Mouse (Mus musculus) kidney, embryonic 16.5 days (tissue): ENCODE data around the gene Grap. TPM values are rescaled to one million over a fixed set of nuclear protein-coding genes. Genes with fewer than 3 reads are reported as not detected.

Experiments used
- ATAC-seq: fragments of 200-750 bp; cut with Nextera tagmentation; 2 replicates; pipeline ENCODE4 v1.8.0; 2017; ENCODE audit warnings: moderate TSS enrichment; ENCODE audit not compliant: low FRiP score, low TSS enrichment
- H3K27ac ChIP-seq: fragments of 300-500 bp; sonication (generic); 2 replicates; pipeline ENCODE4 v1.5.1; 2014; ENCODE audit warnings: low read length
- H3K27me3 ChIP-seq: fragments of 300-500 bp; sonication (generic); 2 replicates; pipeline ENCODE4 v1.6.1; 2014; ENCODE audit warnings: low read length, control low read depth, mixed read lengths; ENCODE audit not compliant: insufficient read depth
- H3K36me3 ChIP-seq: fragments of 300-500 bp; sonication (generic); 2 replicates; pipeline ENCODE4 v1.6.1; 2014; ENCODE audit warnings: low read length, control low read depth, mixed read lengths; ENCODE audit not compliant: insufficient read depth
- H3K4me1 ChIP-seq: fragments of 300-500 bp; sonication (generic); 2 replicates; pipeline ENCODE4 v1.6.1; 2014; ENCODE audit warnings: low read length, control low read depth, mixed read lengths; ENCODE audit not compliant: insufficient read depth
- H3K4me2 ChIP-seq: fragments of 300-500 bp; sonication (generic); replicated peaks from 2 replicates; pipeline ENCODE4 v1.6.1; 2014; ENCODE audit warnings: low read depth, low read length
- H3K4me3 ChIP-seq: fragments of 300-500 bp; sonication (generic); 2 replicates; pipeline ENCODE4 v1.5.1; 2014; ENCODE audit warnings: mild to moderate bottlenecking, low read length
- H3K9ac ChIP-seq: fragments of 300-500 bp; sonication (generic); replicated peaks from 2 replicates; pipeline ENCODE4 v1.6.1; 2014; ENCODE audit warnings: low read length
- H3K9me3 ChIP-seq: fragments of 300-500 bp; sonication (generic); 2 replicates; pipeline ENCODE4 v1.6.1; 2016; ENCODE audit warnings: low read length, control low read depth
- WGBS: fragments of 180-500 bp; shearing (Covaris S2); extraction: QIAGEN DNeasy Blood & Tissue Kit; methylation state at CpG from one replicate; pipeline ENCODE4 v1.1.7; 2014; 5-methylcytosine and 5-hydroxymethylcytosine counted together
- polyA plus RNA-seq: library from polyadenylated mRNA; unstranded; fragments of >200 nt; fragmentation: Nextera tagmentation; extraction: Ambion mirVana; gene quantifications from 2 replicates; pipeline ENCODE4 v1.2.1, GENCODE M21; 2015

The Grap gene
- polyA plus RNA-seq, 1 experiment from 2014 or later = 16.3 TPM

DNA sequence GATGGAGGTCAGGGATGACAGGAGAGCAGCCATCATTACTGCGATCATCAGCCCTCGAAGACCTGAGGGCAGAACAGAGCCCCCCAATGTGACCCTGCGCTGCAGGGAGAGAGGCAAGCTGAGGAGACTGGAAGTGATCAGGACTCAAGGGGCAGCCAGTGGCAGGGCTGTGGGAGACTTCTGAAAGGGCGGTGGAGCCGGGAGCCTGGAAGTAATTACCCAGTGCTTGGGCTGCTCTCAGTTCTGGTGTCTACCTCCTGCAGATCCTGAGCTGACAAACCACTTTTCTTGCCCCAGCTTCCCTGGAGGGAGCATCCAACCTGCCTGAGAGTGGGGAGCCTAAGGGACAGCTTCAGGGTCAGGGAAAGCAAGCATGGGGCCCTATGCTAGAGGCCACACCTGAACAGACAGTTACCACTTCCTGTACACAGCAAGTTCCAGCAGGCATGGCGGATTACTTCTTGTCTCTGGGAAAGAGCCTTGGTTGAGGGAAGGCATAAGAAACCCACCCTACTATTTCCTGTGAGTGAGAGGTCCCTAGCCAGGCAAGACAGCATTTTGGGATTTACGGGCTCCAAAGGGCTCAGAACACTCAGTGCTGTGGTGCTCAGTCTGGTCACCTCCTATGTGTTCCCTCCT lies 23.3 kb downstream of the Grap start:
- no peak overlapping the region for H3K9ac ChIP-seq
- no peak overlapping the region for H3K4me2 ChIP-seq
- no peaks in the 10 kb centered on the region for H3K36me3 ChIP-seq
- no peaks in the 10 kb centered on the region for H3K9me3 ChIP-seq
- H3K27me3 ChIP-seq = peaks cover 3% of the 10 kb centered on the region; the same call in 1 of the 2 replicates
- no peak overlapping the region for H3K27ac ChIP-seq
- ATAC-seq = no peak
- no peak overlapping the region for H3K4me3 ChIP-seq
- 74% methylated on average over 7 of the region's 7 CpGs for WGBS
- H3K4me1 ChIP-seq = peaks cover 14% of the 10 kb centered on the region

GRCm38 (mm10) chr11:61677709-61678108 lies 24.6 kb downstream of the Grap start:
- 86% methylated on average over 4 of the region's 4 CpGs for WGBS
- ATAC-seq = no peak
- H3K4me3 ChIP-seq = no peak overlapping the region
- H3K27me3 ChIP-seq = peaks cover 3% of the 10 kb centered on the region; the same call in 1 of the 2 replicates
- no peak overlapping the region for H3K27ac ChIP-seq
- no peak overlapping the region for H3K9ac ChIP-seq
- H3K9me3 ChIP-seq = no peaks in the 10 kb centered on the region
- H3K4me2 ChIP-seq = no peak overlapping the region
- peaks cover 14% of the 10 kb centered on the region for H3K4me1 ChIP-seq
- H3K36me3 ChIP-seq = no peaks in the 10 kb centered on the region

DNA sequence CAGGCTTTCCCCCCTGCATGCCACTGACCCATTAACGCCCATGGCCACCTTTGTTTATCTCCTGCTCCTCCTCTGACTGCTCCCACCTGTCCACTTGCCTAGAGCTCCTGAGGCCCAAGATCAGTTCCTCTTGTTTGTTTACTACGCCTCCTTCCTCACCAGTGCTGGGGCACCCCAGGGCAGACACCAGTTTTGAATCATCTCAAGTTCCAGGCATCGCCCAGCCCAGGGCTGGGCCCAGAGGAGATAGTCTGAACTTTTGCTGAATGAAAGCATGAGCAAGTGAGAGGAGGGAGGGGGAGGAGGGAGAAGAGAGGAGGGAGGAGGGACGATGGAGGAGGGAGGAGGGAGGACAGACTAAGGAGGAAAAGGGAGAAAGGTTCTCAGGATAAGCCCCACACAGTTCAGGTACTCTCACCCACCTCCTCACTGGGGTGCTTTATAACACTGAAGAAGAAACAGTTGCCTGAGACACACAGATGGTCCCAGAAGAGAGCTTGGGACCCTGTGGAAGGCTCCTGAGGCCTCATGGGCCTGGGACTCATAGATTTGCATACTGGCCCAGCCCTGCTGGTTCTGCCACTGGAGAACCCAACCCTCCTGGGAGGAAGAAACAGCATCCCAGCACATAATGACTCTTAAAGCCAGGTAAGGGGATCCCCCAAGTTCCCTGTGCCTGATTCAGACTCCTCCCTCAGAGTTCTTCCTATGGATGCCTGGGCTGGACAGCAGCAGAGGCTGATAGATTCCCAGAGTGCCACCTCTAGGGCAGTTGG lies 26.2 kb downstream of the Grap start:
- Histone ChIP-seq H3K9me3 (no peaks in the 10 kb centered on the region), H3K4me2 (no peak overlapping the region), H3K36me3 (no peaks in the 10 kb centered on the region), H3K4me3 (no peak overlapping the region), H3K27me3 (peaks cover 14% of the 10 kb centered on the region), H3K4me1 (peaks cover 21% of the 10 kb centered on the region), H3K27ac (no peak overlapping the region), H3K9ac (no peak overlapping the region)
- WGBS = 71% methylated on average over 4 of the region's 4 CpGs
- ATAC-seq = no peak

- Histone ChIP-seq H3K4me2 (peak within 1 kb of the TSS; percentile 65), H3K27ac (0 out of 2 replicates have a peak within 1 kb of the TSS, but pooled peaks have one; percentile 30), H3K9me3 (no peaks in the 10 kb centered on the region), H3K9ac (peak within 1 kb of the TSS; percentile 48), H3K36me3 (no peaks in the 10 kb centered on the region), H3K27me3 (peaks cover 24% of the 10 kb centered on the region), H3K4me1 (peaks cover 7% of the 10 kb centered on the region), H3K4me3 (peak within 1 kb of the TSS; percentile 51)
- WGBS = under 1% methylated on average over 74 of the region's 76 CpGs
- ATAC-seq = peak; percentile 73
Measured at GRCm38 (mm10) chr11:61683907-61684731, 31.1 kb downstream of the Grap start, which contains the start of gene Fam83g. TSS of gene Fam83g (plus strand) at chr11:61684091.

- Histone ChIP-seq H3K9ac (0 out of 2 replicates have a peak overlapping the region, but pooled peaks have one; percentile 48), H3K4me1 (peaks cover 7% of the 10 kb centered on the region), H3K36me3 (no peaks in the 10 kb centered on the region), H3K9me3 (no peaks in the 10 kb centered on the region), H3K4me3 (peak overlapping the region; percentile 51; the same call in 1 of the 2 replicates), H3K27me3 (peaks cover 24% of the 10 kb centered on the region), H3K4me2 (peak overlapping the region; percentile 65), H3K27ac (no peak overlapping the region)
- 61% methylated on average over 8 of the region's 8 CpGs for WGBS
- no peak for ATAC-seq
Measured at GRCm38 (mm10) chr11:61685119-61685725, 32.2 kb downstream of the Grap start.

- no peak for ATAC-seq
- peaks cover 7% of the 10 kb centered on the region for H3K4me1 ChIP-seq
- H3K9me3 ChIP-seq = no peaks in the 10 kb centered on the region
- H3K27ac ChIP-seq = no peak overlapping the region
- no peaks in the 10 kb centered on the region for H3K36me3 ChIP-seq
- no peak overlapping the region for H3K9ac ChIP-seq
- H3K4me3 ChIP-seq = no peak overlapping the region
- WGBS = 36% methylated on average over 2 of the region's 2 CpGs
- no peak overlapping the region for H3K4me2 ChIP-seq
- H3K27me3 ChIP-seq = peaks cover 24% of the 10 kb centered on the region
Measured at GRCm38 (mm10) chr11:61686141-61686540, 33.1 kb downstream of the Grap start.

DNA sequence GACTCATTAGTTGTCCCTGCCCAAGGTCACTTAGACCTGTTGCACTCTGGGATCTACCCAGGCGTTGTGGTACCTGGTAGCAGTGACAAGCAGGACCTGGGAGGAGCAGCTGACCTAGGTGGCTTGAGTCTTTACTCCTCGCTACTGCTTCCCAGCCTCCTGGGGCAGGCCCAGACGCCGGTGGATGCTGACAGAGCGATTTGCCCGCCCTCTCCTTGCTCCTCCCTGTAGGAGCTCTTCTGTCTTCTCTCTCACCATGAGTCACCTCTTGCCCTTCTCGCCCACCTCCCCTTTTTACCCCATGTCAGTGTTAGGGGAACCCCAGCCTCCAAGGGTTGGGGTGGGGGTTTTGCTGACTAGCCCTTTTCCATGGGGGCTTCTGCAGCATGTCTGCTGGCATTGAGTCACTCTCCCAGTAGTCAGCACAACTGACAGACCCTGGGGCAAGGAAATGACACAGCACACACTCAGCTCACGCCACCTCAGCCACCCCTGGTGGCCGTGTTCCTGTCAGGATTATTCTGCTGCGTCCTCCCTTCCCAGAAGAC lies 33.9 kb downstream of the Grap start:
- Histone ChIP-seq H3K4me1 (peaks cover 7% of the 10 kb centered on the region), H3K4me3 (no peak overlapping the region), H3K27me3 (peaks cover 24% of the 10 kb centered on the region), H3K4me2 (no peak overlapping the region), H3K36me3 (no peaks in the 10 kb centered on the region), H3K9me3 (no peaks in the 10 kb centered on the region), H3K27ac (no peak overlapping the region), H3K9ac (no peak overlapping the region)
- WGBS = 58% methylated on average over 10 of the region's 10 CpGs
- no peak for ATAC-seq

DNA sequence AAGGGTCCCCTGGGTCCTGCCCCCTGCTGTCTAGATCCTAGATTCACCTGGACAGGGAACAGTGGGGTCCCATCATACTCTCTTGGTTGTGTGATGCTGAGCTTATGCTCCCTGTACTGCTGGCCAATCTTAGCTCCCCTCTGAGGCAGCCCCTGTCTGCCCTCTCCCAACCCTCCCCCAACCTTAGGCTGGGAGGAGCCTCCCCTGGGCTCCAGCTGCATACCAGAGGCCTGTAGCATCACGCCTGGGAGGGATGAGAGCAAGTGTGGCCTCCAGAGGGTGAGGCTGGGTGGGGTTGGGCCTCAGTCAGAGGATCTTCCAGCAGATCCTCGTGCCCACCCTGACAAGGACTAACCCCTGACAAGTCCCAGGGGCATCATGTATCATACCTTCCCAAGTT lies 34.5 kb downstream of the Grap start:
- peaks cover 7% of the 10 kb centered on the region for H3K4me1 ChIP-seq
- no peak overlapping the region for H3K4me3 ChIP-seq
- peaks cover 24% of the 10 kb centered on the region for H3K27me3 ChIP-seq
- no peaks in the 10 kb centered on the region for H3K36me3 ChIP-seq
- H3K9ac ChIP-seq = no peak overlapping the region
- H3K9me3 ChIP-seq = no peaks in the 10 kb centered on the region
- 51% methylated on average over 2 of the region's 2 CpGs for WGBS
- no peak overlapping the region for H3K4me2 ChIP-seq
- H3K27ac ChIP-seq = no peak overlapping the region
- peak; percentile 47; the same call in 1 of the 2 replicates for ATAC-seq

GRCm38 (mm10) chr11:61692996-61693395 lies 39.9 kb downstream of the Grap start:
- H3K9ac ChIP-seq = no peak overlapping the region
- no peak for ATAC-seq
- 82% methylated on average over 5 of the region's 5 CpGs for WGBS
- H3K9me3 ChIP-seq = no peaks in the 10 kb centered on the region
- H3K36me3 ChIP-seq = no peaks in the 10 kb centered on the region
- H3K27me3 ChIP-seq = no peaks in the 10 kb centered on the region
- H3K4me3 ChIP-seq = no peak overlapping the region
- no peak overlapping the region for H3K4me2 ChIP-seq
- no peak overlapping the region for H3K27ac ChIP-seq
- H3K4me1 ChIP-seq = no peaks in the 10 kb centered on the region
